Mouse (Mus musculus): ENCODE measurements around the gene Gm45716. TPM values are rescaled to one million over a fixed set of nuclear protein-coding genes. Genes with fewer than 3 reads are reported as not detected.
"Not testable (repeated sequence)": the region's sequence is repeated elsewhere in the genome, so short reads cannot be mapped to it uniquely, and the experiment has no call there.

The Gm45716 gene
- total RNA-seq, 4 experiments from 2014 or later, result 6.1 to 6.5 (median 6.4) TPM

DNA sequence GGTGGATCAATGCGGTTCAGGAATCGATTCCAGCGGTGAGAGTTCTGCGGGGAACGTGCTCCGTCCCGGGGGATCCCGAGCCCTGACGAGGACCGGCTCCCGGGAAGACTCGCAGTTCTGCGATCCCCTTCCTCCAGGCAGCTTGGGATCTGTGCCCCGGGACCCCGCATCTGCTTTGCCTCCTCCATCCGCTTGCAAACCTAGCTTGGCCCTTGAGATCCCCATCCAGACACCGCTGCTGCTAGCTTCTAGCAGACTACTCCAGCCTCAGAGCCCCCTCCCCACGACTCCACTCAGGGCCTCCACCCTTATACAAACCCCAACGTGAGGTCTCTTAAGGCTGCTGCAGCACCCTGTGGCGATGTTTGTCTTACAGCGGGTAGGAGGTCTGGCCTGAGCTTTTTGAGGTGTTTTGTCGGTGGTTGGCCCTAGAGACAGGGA lies 62.2 kb downstream of the Gm45716 start:
- no peak for DNase-seq (ENCODE audit: low spot score in 2 of 2)

DNA sequence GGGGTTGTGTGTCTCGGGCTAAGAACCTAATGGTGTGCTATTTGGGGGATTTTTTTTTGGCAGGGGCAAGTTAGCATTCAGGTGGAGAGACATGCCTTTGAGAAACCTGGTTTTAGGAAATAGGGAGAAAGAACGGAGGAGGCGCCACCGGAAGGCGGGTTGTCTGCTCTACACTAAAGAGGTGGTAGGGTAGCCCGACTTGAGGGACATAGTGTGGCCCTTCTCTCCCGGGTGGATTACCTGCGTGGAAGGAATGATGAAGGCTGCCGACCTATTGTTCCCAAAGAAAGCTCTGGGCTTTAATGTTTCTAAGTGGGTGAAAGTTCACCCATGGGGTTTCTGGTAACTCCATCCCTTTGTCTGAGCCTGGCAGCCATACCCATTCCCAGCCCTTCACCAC lies 62.7 kb downstream of the Gm45716 start:
- DNase-seq (ENCODE audit: low spot score in 2 of 2), result no peak

DNA sequence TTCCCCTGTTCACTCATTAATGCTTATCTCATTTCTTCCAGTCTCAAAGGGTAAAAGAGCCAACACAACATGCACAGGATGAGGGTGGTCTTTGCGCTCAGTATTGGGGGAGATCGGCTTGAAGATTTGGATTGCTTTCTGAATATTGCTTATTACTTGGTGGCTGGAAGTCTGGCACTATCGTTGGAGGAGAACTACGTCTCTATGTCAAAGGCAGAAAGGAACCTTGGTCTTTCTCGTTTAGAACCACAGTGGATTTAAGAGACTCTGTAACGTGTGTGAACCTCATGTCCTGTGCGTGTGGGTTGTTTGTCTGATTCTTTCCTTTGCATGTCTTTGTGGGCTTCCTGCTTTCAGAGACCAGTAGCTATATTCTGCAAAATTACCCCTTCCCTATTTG lies 63.2 kb downstream of the Gm45716 start:
- no peak for DNase-seq (ENCODE audit: low spot score in 2 of 2)

DNA sequence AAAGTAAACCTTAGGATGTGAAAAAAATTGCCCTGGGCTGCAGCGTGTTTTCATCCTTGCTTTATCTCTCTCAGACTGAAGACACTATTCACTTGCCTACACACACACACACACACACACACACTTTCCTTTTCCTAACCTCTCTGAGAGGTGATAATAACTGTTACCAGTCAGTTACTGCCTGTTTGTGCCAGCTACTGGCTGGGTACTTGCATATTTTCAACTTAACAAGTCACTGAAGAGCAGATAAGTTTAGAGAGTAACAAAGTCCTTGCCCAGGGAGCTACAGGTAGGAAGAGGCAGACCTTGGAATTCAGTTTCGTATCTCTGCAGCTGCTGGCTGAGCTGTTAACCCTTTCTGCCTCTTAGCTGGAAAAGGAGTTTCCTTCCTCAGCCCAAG lies 64.4 kb downstream of the Gm45716 start:
- DNase-seq (ENCODE audit: low spot score in 2 of 2), result no peak

DNA sequence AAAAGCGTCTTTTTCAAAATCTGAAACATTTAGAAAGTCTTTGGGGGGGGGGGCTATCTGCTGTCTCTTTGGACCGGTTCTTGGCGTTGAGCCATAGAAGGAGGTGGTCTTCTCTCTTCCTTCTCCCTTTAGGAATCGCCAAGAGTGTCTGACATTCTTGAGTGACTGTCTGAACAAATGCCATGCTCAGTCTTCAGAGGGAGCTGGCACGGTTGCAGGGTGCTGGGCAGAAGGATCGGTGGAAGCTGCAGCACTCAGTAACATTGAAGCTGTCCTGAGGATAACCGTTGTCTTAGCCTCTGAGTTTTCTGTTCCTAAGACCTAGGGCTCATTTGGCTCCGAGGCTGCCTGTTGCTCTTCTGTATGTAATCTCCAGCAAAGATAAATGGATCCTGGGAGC lies 64.9 kb downstream of the Gm45716 start:
- DNase-seq (ENCODE audit: low spot score in 2 of 2), result no peak

DNA sequence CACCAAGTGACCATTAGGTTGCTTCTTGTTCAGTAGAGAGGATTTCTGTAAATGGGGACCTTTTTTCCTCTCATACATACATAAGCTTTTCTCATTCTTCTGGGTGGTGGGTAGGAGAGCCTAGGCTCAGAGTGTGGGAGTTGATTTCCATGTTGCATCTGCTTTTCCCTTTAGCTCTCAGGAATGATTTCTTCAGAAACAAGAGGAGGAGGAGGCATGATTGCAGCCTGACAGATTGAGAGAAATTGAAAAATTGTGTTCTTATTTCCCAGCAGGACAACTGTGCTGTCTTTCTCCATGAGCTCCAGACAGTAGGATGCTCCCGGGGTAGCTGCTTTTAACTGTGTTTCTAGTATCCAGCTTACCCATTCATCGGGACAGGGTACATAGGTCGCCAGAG lies 67.1 kb downstream of the Gm45716 start:
- peak in 1 of 2 experiments; percentile 45 for DNase-seq (ENCODE audit: low spot score in 2 of 2)

DNA sequence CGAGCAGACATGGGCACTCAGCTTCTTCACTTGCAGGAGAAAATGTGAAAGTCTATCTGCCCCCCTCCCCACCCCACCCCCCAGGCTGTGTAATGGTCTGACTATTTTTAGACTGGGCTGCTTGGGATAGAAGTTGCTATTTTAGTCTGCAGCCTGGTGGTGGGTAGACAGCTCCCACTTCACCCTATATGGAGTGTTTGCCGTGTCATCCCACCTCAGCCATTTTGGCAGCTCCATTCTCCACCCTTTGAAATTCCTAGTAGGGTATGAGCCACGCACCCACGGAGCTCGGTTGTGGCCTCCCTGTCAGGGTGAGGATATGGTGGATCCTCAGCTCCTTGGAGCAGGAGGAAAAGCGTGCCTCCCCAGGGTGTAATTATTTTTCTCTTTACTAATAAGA lies 68.2 kb downstream of the Gm45716 start:
- no peak for DNase-seq (ENCODE audit: low spot score in 2 of 2)

DNA sequence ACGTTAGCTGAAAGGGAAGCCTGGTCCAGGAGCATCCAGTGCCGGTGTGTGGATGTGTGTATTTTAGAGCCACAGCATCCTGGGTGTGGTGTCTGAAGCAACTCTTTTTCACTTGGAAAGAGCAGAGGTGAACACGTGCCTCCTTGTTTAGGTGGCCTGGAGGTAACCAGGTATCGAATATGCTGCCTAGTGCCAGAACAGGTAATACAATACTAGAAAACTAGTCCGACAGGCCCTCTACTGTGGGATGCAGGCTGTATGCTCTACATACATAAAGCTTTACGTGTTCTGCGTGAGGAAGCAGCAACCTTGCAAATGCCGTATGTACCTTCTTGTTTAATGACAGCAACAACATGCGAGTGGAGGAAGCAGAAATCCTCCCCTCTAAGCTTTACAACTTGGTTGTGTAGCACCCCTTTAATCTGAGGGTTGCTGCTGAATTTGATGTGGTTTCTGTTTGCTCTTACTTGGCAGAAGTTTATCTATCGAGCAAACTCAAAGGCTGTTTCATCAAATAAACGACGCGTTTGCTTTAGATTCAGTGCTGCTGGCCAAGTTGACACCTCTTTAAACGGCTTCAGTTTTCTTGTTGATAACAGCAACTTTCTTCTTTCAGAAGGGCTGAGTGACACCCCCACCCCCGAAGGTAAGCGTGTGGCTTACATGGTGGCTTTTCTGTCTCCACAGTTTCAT lies 69.5 kb downstream of the Gm45716 start:
- no peak for DNase-seq (ENCODE audit: low spot score in 2 of 2)

DNA sequence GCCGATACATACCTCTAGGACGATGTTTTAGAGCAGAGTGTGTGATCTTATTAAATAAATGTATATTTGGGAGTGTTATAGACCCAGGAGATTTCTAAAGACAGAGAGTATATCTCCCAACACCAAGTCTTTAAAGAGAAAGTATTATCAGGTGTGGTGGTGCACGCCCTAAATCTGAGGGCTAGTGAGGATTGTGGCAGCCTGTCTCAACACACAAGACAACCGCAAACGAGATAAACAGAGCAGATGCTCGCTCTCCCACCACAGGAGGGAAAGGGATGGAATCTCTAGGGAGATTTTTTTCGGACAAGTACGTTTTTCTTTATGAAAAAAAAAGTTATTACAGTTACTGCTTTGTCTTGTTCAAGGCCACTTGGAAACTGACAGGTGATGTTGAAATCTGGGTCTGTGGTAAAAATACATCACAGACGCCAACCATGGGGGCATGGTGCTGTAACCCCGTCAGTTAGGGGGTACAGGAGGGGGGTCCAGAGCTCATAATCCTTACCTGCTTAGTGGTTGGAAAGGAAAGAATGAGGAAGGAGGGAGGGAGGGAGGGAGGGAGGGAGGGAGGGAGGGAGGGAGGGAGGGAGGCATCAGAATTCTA lies 70.9 kb downstream of the Gm45716 start:
- no peak for DNase-seq (ENCODE audit: low spot score in 2 of 2)

DNA sequence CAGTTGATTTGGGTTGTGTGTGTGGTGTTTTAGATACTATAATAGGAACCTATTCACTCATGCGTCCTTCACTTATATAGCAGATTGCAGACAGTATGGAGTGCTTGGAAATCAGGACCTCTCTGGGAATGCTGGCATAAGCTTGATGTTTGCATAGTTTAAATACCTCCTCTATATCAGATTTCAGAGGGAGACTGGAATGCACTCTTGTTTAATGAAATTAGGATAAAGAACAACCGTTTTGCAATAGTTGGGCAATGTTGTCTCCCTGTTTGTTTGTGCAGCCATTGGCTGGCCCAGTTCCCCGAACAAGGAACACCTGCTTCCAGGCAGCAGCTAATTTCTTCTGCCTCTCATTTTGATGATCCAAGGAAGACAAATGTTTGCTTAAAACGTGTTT lies 71.6 kb downstream of the Gm45716 start:
- no peak for DNase-seq (ENCODE audit: low spot score in 2 of 2)

DNA sequence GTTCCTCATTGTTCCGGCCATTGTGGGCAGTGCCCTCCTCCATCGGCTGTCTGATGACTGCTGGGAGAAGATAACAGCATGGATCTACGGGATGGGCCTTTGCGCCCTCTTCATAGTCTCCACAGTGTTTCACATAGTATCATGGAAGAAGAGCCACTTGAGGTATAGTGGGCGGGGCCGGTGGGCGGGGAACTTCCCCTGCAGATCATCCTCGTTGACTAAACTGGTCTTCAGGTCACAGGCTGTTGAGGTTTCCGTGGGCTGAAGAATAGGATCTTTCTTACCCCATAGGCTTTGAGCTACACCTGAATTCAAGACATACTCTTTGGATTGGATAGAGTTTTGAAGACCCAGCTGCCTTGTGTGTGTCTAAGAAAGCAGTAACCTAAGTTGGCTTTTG lies 72.3 kb downstream of the Gm45716 start:
- no peak for DNase-seq (ENCODE audit: low spot score in 2 of 2)

DNA sequence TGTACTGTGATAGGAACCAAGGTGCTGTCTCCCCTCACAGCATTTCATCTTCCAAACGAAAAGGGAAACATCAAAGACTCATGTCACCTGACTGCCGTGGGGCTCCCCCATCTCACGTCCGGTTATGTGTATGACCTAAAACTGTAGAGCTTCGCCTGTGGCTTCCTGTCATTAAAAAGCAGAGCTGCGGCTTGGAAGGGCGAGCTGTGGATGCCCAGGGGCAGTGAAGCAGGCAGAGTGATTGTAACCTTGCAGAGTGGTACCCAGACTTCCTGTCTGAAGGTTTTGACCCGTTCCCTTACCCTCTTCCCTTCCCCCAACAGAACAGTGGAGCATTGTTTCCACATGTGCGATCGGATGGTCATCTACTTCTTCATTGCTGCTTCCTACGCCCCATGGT lies 76.7 kb downstream of the Gm45716 start:
- DNase-seq (ENCODE audit: low spot score in 2 of 2), result no peak

DNA sequence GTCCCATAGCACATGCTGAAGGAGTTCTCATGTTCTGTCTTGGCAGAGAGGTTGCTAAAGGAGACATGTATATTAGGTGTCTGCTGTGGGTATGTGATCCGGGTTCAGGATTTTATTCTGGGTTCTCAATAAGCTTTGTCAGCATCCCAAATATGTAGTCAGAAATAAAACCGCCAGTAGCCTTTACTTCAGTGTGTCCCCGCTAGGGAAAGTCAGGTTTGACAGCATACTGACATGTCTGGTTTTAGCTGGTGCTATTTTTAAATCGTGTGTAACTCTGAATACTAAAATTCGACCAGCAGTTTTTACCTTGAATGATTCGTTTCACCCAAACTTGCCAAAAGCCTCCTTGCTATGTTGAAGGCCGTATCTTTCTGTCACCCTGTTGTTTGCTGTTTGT lies 78.1 kb downstream of the Gm45716 start:
- DNase-seq (ENCODE audit: low spot score in 2 of 2), result no peak

DNA sequence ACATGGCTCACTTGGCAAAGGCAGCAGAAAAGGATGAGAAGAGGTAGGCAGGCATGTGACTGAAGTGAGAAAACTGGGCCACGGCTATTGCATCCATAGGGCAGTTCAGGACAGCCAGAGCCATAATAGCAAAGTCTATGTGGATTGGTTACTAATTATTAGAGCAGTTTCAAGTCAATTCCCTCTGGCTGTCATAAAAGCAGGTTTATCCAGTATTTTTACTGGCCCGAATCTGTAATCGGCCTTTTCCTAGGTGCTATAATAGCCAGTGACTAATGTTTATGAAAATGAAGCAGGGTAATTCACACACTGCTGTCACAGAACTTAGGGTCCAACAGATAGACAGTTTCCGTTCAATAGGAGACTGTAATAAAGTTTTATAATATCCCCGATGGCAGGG lies 81.5 kb downstream of the Gm45716 start:
- DNase-seq (ENCODE audit: low spot score in 2 of 2), result no peak

DNA sequence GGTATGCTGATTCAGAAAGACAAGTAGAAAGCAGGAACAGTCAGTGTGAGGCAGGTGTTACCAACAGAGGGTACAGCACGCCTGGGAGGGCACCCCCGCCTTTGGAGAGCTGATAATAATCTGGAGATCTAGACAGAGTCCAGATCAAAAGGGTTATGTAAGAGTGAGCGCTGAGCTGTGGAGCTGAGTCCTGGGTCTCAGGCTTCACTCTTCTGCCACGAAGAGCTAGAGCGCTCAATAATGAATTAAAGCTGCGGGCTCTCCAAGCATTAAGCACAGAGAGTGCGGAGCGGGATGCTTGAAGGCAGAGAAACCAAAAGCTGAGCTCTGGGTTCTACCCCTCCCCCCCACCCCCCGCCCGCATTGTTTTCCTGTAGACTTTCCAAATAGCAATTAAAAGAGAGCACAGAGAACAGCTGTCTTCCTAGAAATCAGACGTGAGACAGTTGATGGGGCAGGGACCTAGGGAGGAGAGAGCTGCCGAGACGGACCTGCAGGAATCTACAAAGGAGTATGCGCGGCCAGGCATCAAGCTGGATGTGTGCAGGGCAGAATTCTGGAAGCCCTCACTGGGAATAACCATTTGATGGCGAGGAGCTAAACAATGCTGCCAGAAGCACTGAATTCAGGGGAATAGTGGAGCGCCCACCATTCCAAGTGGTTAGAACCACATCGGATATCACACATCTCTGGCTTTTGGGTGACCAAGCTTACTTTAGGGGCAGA lies 82.1 kb downstream of the Gm45716 start:
- DNase-seq (ENCODE audit: low spot score in 2 of 2), result no peak

DNA sequence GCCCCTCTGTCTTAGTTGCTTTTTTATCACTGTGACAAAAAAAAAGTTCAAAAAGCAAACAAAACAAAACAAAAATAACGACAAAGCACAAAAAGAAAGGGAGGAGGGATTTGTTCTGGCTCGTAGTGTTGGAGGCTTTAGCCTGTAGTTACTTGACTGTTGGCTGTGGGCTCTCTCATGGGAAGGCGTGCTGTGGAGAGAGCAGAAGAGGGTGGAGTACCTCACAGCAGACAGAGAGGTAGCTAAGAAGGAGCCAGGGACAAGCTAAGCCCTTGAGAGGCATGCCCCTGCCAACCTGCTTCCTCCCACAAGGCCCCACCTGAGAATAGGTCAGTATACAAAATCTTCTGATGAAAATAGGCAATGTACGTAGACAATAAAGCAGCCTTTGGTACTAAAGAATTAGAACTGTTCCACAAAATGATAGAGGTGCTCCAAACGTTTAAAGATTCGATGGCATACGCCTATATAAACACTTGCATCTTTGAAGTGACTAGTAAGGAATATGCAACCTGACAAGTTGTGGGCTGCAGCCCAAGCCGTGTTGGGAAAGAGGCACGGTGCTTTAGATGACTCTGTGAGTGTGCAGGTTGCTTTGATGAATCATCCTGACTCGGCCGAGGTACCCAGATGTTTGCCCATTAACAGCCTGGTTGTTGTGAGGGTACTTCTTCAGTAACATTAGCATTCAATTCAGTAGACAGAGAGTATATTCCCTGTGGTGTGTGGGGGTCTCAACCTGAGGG lies 82.8 kb downstream of the Gm45716 start:
- DNase-seq (ENCODE audit: low spot score in 2 of 2), result no peak

DNA sequence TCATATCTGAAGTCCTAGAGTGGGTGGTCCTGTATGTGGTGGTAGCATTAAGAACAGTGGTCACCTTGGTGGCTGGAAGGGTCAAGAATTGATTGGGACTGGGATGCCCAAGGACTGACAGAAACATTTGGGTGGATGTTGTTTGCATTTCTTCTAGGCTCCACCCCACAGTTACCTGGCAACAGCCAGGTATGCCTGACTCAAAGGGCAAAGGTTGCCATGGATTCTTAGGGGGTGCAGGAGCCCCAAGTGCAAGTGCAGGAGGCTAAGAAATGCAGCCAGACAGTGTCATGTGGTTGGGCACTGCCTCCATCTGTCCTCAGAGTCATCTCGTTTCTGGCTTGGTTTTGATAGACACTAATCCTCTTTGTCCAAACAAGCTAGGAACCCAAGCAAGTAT lies 86.7 kb downstream of the Gm45716 start:
- DNase-seq (ENCODE audit: low spot score in 2 of 2), result no peak

DNA sequence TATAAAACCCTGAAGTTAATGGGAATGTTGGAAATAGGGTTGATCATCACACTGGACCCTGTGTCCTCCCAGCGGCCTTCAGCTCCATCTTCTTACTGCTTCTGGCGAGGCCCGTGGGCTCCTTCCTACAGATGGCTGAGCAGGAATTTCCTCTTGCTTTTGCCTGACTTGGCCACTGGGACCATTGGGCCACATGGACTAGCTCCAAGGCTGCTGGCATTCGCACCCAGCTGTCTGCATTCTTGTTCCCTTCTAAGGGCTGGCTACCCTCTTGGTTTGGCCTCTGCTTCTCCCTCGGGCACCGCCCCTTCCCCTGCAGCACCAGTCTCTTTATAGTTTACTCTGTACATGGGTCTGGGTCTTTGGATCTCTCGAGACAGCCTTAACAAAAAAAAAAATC lies 88.2 kb downstream of the Gm45716 start:
- DNase-seq (ENCODE audit: low spot score in 2 of 2), result no peak

DNA sequence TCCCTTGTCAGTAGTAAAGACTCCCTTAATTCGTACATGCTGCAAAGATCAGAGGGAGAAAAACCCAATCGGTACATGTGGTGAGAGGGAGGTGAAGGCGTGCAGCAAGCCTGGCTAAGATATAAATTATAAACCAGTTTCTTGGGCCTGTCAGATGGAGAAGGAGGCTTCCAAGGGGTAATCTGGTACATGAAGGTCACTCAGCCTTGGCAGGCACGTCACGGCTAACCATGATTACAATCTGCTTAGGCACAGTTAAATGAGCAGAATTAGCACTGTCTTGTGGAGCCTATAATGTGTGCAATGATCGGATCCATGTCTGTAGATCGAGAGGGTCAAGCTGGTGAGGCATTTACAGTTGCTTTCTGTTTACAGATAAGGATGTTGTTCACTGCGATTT lies 88.7 kb downstream of the Gm45716 start:
- DNase-seq (ENCODE audit: low spot score in 2 of 2), result no peak

DNA sequence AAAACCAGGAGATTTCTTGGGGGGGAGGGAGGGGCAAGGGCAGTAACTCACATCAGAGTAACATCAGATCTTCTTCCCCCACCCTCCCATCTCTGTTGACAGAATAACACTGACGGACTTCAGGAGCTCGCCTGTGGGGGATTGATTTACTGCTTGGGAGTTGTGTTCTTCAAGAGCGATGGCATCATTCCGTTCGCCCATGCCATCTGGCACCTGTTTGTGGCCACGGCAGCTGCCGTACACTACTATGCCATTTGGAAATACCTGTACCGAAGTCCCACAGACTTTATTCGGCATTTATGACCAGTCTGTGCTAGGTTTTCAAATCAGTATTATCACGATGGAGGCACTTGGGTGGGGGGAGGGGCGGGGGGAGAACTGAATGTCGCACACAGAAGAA lies 89.1 kb downstream of the Gm45716 start:
- no peak for DNase-seq (ENCODE audit: low spot score in 2 of 2)

DNA sequence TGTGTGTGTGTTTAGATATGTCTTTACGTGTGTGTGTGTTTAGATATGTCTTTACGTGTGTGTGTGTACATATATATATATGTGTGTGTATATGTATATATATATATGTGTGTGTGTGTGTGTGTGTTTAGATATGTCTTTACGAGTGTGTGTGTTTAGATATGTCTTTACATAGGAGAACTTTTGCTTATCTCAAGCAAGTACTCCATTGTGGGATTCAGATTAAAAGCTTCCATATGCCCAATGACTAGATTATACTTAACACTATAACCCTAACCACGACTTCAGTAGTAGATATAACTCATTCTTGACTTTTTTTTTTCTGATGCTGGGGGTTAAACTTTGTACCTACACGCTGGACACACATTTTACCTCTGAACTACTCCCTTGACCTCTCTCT lies 92.6 kb downstream of the Gm45716 start:
- DNase-seq (ENCODE audit: low spot score in 2 of 2), result no peak

DNA sequence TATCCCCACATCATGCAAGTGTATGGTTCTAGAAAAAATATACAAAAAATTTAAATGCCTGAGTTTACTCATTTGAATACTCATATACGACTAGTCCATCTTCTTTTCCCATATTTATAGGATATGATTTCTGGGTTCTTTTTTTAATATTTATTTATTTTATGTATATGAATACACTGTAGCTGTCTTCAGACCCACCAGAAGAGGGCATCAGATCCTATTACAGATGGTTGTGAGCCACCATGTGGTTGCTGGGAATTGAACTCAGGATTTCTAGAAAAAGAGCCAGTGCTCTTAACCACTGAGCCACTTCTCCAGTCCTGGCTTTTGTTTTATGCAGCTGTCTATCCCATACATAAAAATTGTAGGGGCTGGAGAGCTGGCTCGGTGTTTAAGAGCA lies 94.5 kb downstream of the Gm45716 start:
- not testable (repeated sequence) for DNase-seq (ENCODE audit: low spot score in 2 of 2)
